Mouse (Mus musculus): Measurements from ENCODE around the gene Slc12a5. TPM values are rescaled to one million over a fixed set of nuclear protein-coding genes. Genes with fewer than 3 reads are reported as not detected.

The Slc12a5 gene
- polyA plus RNA-seq, 1 experiment from 2014 or later, result 1.3 TPM

DNA sequence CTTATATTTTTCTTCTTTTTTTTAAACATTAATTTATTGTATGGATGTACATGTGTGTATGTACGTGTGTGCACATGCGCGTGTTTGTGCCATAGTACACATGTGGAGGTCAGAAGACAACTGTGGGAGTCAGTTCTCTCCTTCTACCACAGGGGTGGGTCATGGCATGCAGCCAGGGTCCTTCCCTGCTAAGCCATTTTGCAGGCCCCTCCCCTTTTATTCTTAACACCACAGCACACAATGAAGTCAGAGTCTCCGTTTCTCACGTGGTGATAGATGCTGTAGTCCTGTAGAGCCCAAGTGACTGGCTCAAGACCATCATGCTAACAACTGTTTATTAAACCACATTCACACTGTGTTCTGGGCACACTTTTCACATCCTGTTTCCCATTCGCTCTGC lies 25.4 kb downstream of the Slc12a5 start:
- 71% methylated on average over 6 of the region's 6 CpGs for WGBS
- Histone ChIP-seq H3K4me1 (replicated peaks) (no peaks in the 10 kb centered on the region), H3K27me3 (replicated peaks) (peaks cover 23% of the 10 kb centered on the region), H3K36me3 (no peaks in the 10 kb centered on the region), H3K9me3 (replicated peaks) (no peaks in the 10 kb centered on the region), H3K27ac (ENCODE audit: poor library complexity, severe bottlenecking) (no peak overlapping the region), H3K4me3 (no peak overlapping the region), H3K9ac (no peak overlapping the region), H3K4me2 (no peak overlapping the region)
- ATAC-seq (ENCODE audit: insufficient number of reproducible peaks, low FRiP score), result 0 out of 2 replicates have a peak, but pooled peaks have one; percentile 22

DNA sequence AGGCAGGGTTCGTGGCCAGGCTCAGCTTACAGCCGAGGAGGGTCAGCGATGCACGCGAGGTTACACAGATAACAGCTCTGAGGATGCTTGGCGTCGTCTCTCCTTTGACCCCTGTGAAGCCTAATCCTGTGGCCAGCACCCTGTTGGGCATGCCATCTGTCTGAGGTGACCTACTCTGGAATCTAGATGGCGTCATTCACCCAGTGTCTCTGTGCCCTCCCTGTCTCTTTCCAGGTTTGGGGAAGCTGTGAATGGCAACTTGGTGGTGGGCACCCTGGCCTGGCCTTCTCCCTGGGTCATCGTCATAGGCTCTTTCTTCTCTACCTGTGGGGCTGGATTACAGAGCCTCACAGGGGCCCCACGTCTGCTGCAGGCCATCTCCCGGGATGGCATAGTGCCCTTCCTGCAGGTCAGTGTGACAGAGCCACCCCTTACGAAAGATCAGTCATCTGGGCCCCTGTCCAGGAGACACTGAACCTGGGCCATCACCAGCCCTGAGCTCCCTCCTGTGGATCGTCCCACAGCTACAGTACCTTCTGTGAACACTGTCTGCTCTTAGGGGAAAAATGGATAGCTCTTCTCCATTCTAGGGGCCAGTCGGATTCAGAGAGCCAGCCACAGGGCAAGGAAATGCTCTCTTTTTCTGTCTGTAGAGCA lies 25.9 kb downstream of the Slc12a5 start:
- no peak for ATAC-seq (ENCODE audit: insufficient number of reproducible peaks, low FRiP score)
- Histone ChIP-seq H3K4me3 (no peak overlapping the region), H3K27me3 (replicated peaks) (peaks cover 28% of the 10 kb centered on the region), H3K36me3 (no peaks in the 10 kb centered on the region), H3K9me3 (replicated peaks) (no peaks in the 10 kb centered on the region), H3K9ac (no peak overlapping the region), H3K27ac (ENCODE audit: poor library complexity, severe bottlenecking) (no peak overlapping the region), H3K4me1 (replicated peaks) (no peaks in the 10 kb centered on the region), H3K4me2 (no peak overlapping the region)
- WGBS, result 56% methylated on average over 14 of the region's 14 CpGs

GRCm38 (mm10) chr2:164988777-164989176 lies 28.2 kb downstream of the Slc12a5 start:
- no peak overlapping the region for H3K9ac ChIP-seq
- no peak for ATAC-seq (ENCODE audit: insufficient number of reproducible peaks, low FRiP score)
- no peak overlapping the region for H3K4me3 ChIP-seq
- no peaks in the 10 kb centered on the region for H3K36me3 ChIP-seq
- WGBS, result 60% methylated on average over 13 of the region's 13 CpGs
- H3K27me3 ChIP-seq (replicated peaks), result peaks cover 45% of the 10 kb centered on the region
- H3K4me2 ChIP-seq, result no peak overlapping the region
- no peak overlapping the region for H3K27ac ChIP-seq (ENCODE audit: poor library complexity, severe bottlenecking)
- no peaks in the 10 kb centered on the region for H3K4me1 ChIP-seq (replicated peaks)
- H3K9me3 ChIP-seq (replicated peaks), result no peaks in the 10 kb centered on the region

DNA sequence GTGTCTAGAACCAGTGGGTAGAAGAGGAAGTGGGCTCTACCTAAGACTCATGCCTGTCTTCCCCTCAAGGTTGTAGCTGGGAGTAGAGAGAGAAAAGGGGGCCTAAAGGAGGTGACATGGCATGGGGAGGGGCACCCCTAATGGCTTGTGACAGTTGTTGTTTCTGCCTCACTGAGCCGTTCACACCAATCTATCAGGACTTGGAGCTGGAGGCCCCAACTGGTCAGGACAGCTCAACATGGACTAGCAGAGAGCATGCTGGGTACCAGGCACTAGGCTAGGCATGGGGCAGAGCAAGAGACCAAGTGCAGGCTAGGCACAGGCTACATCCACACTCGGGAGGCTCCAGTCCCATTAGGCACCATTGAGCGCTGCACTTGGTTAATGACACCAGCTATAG lies 30.5 kb downstream of the Slc12a5 start:
- Histone ChIP-seq H3K4me3 (no peak overlapping the region), H3K36me3 (no peaks in the 10 kb centered on the region), H3K27ac (ENCODE audit: poor library complexity, severe bottlenecking) (no peak overlapping the region), H3K9me3 (replicated peaks) (no peaks in the 10 kb centered on the region), H3K4me2 (no peak overlapping the region), H3K27me3 (replicated peaks) (peaks cover 67% of the 10 kb centered on the region), H3K9ac (no peak overlapping the region), H3K4me1 (replicated peaks) (no peaks in the 10 kb centered on the region)
- 76% methylated on average over 3 of the region's 3 CpGs for WGBS
- ATAC-seq (ENCODE audit: insufficient number of reproducible peaks, low FRiP score), result no peak

DNA sequence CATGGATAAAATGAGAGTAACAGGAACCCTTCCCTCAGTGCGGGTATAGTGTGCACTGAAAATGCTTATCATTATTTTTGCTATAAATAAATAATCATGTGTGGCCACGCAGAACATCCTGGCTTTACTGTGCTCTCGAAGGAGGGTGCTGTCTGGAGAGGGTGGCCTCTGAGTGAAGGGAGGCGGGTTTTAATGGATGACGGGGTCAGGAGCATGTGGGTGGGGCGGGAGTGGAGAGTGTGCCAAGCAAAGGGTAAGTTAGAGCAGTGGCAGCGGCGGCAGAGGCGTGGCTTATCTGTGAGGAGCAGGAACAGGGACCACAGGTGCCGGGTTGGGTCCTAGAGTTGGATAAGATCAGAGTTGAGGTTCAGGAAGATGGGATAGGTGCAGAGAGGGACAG lies 31.2 kb downstream of the Slc12a5 start:
- Histone ChIP-seq H3K9me3 (replicated peaks) (no peaks in the 10 kb centered on the region), H3K9ac (no peak overlapping the region), H3K4me2 (no peak overlapping the region), H3K27ac (ENCODE audit: poor library complexity, severe bottlenecking) (no peak overlapping the region), H3K36me3 (no peaks in the 10 kb centered on the region), H3K4me3 (no peak overlapping the region), H3K4me1 (replicated peaks) (peaks cover under 1% of the 10 kb centered on the region; the same call in 1 of the 2 replicates), H3K27me3 (replicated peaks) (peaks cover 68% of the 10 kb centered on the region)
- WGBS, result 38% methylated on average over 10 of the region's 10 CpGs
- ATAC-seq (ENCODE audit: insufficient number of reproducible peaks, low FRiP score), result no peak

DNA sequence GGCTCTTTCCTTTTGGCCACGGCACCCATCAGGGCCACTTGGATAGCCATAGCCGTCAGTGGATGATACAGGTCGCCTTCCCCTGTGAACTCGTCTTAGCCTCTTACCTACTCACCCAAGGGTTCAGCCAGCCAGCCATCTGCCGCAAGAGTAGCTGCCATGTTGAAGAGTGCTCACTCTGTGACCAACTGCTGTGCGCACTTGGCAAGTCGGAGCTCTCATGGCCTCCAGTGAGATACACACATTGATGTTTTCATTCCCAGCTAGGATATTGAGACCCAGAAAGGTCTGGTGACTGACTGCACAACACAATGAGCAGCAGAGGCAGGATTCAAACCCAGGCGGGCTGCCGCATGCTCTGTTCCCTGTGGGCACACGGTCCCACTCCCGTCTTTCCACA lies 33.6 kb downstream of the Slc12a5 start:
- no peak overlapping the region for H3K9ac ChIP-seq
- 85% methylated on average over 11 of the region's 11 CpGs for WGBS
- H3K27me3 ChIP-seq (replicated peaks), result peaks cover 92% of the 10 kb centered on the region
- no peak overlapping the region for H3K4me2 ChIP-seq
- H3K4me3 ChIP-seq, result no peak overlapping the region
- no peak for ATAC-seq (ENCODE audit: insufficient number of reproducible peaks, low FRiP score)
- peaks cover 6% of the 10 kb centered on the region; the same call in 1 of the 2 replicates for H3K36me3 ChIP-seq
- peaks cover 21% of the 10 kb centered on the region for H3K4me1 ChIP-seq (replicated peaks)
- H3K27ac ChIP-seq (ENCODE audit: poor library complexity, severe bottlenecking), result no peak overlapping the region
- no peaks in the 10 kb centered on the region for H3K9me3 ChIP-seq (replicated peaks)

DNA sequence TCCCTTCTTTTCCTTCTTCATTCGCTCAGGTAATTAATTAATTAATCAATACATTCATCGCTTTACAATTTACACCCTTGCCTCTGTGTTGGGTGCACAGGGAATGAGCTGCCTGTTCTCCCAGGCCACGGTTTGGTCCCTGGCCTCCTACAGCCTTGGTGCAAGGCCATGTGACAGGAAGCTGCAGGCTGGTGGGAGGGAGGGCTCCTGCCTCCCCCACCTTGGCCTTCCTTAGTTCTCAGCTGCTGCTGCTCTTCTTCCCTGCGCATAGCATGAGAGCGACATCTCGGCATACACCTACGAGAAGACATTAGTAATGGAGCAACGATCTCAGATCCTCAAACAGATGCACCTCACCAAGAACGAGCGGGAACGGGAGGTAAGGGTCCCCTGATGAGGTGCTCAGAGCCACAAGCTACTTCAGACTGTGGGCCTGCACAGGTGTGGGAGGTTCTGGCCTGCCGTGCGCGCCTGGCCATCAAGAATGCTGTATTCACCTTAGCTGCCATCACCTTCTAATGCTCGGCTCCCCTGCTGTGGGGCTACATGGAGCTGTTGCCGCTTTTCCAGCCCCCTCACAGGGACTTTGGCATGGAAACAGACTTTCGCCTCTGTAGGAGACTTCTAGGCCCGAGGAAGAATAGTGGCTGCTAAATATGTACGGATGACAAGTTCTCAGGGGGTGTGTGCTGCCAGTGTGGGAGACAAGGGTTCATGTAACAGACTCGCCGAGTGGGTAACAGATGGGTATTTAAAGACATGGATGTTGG lies 34.2 kb downstream of the Slc12a5 start:
- Histone ChIP-seq H3K9ac (no peak overlapping the region), H3K4me3 (no peak overlapping the region), H3K27me3 (replicated peaks) (peaks cover 95% of the 10 kb centered on the region), H3K27ac (ENCODE audit: poor library complexity, severe bottlenecking) (no peak overlapping the region), H3K9me3 (replicated peaks) (no peaks in the 10 kb centered on the region), H3K4me2 (no peak overlapping the region), H3K36me3 (peaks cover 11% of the 10 kb centered on the region), H3K4me1 (replicated peaks) (peaks cover 21% of the 10 kb centered on the region)
- ATAC-seq (ENCODE audit: insufficient number of reproducible peaks, low FRiP score), result no peak
- WGBS, result 47% methylated on average over 21 of the region's 21 CpGs

DNA sequence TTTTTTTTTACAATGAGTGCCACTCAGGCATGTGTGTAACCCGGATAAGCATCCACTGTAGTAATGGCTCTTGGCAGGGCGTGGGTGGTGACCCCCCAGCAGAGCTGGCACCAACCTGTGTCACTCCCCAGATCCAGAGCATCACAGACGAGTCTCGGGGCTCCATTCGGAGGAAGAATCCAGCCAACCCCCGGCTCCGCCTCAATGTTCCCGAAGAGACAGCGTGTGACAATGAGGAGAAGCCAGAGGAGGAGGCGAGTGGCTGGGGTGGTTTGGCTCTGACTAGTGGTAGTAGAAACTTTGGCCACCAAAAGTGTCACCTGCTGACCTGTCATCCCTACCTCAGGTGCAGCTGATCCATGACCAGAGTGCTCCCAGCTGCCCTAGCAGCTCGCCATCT lies 35.4 kb downstream of the Slc12a5 start:
- no peak overlapping the region for H3K4me2 ChIP-seq
- no peaks in the 10 kb centered on the region for H3K9me3 ChIP-seq (replicated peaks)
- no peak overlapping the region for H3K27ac ChIP-seq (ENCODE audit: poor library complexity, severe bottlenecking)
- peaks cover 22% of the 10 kb centered on the region for H3K36me3 ChIP-seq
- H3K4me1 ChIP-seq (replicated peaks), result peaks cover 21% of the 10 kb centered on the region
- no peak for ATAC-seq (ENCODE audit: insufficient number of reproducible peaks, low FRiP score)
- no peak overlapping the region for H3K9ac ChIP-seq
- no peak overlapping the region for H3K4me3 ChIP-seq
- H3K27me3 ChIP-seq (replicated peaks), result peaks cover 88% of the 10 kb centered on the region
- WGBS, result 68% methylated on average over 11 of the region's 11 CpGs

DNA sequence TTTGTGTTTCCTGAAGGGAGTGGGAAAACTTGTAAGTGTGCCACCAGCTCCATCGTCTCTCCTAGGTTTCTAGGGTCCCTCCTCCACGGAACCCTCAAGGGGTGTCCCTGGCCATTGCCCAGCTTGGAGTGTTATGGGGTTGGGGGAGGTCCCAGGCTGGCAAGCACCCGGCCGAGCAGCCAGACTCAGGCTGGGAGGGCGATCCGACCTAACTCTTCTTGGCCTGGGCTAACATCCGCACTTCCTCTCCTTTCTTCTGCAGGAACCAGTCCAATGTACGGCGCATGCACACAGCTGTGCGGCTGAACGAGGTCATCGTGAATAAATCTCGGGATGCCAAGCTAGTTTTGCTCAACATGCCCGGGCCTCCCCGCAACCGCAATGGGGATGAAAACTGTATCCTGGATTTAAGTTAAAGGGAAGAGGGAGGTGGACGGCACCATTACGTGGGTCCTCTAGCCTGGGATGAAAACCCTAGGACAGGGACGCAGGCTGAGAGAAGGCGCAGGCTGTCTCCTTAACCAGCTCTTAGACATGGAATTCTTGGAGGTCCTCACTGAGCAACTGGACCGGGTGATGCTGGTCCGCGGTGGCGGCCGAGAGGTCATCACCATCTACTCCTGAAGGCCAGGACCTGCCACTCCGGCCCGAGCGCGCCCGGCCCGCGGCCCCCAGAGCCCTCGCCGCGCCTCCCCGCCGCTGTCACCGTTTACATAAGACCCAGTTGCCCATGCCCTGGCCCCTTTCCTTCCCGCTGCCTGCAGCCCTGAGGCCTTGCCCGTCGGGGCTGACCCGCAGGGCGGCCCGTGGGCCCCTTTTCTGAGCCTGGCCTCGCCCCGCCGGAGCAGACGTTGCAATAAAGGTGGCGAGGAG lies 36.5 kb downstream of the Slc12a5 start:
- no peaks in the 10 kb centered on the region for H3K9me3 ChIP-seq (replicated peaks)
- ATAC-seq (ENCODE audit: insufficient number of reproducible peaks, low FRiP score), result no peak
- H3K9ac ChIP-seq, result peak overlapping the region; percentile 59
- H3K27ac ChIP-seq (ENCODE audit: poor library complexity, severe bottlenecking), result no peak overlapping the region
- 14% methylated on average over 49 of the region's 49 CpGs for WGBS
- H3K4me1 ChIP-seq (replicated peaks), result peaks cover 21% of the 10 kb centered on the region
- peak overlapping the region; percentile 80 for H3K4me2 ChIP-seq
- H3K36me3 ChIP-seq, result peaks cover 33% of the 10 kb centered on the region
- H3K4me3 ChIP-seq, result peak overlapping the region; percentile 48
- peaks cover 78% of the 10 kb centered on the region for H3K27me3 ChIP-seq (replicated peaks)

DNA sequence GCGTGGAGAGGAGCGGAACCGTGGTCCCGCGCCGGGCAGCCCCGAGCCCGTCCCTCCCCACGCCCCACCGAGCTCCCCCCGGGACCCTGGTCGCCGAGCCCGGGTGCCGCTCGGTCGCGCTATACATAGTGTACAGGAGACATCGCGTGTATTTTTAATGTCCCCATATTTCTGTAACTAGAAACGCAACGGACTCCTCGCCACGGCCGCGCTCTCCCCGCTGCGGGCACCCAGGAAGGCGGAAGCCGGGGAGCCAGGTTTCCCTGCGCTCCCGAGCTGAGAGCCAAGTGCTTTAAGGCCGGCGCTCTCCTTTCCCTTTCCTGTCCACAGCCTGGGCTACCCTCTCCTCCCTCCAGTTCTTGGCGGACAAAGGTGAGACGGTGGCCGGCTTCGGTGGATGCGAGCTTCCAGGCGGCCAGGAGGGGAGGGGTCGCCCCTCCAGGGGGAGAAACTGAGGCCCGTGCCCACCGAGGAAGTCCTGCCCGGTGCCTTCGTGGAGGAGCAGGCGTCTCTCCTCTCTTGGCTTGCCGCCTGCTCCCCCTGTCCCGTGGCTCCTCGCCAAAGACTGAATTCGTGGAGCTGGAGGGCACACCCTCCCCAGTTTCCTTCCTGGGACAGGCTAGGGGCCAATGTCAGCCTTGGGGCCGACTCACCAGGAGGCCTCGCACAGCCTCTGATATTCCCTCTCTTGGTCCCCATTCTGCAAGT lies 37.3 kb downstream of the Slc12a5 start:
- no peak for ATAC-seq (ENCODE audit: insufficient number of reproducible peaks, low FRiP score)
- H3K4me2 ChIP-seq, result peak overlapping the region; percentile 80
- peak overlapping the region; percentile 48 for H3K4me3 ChIP-seq
- no peak overlapping the region for H3K27ac ChIP-seq (ENCODE audit: poor library complexity, severe bottlenecking)
- H3K4me1 ChIP-seq (replicated peaks), result peaks cover 21% of the 10 kb centered on the region
- H3K9ac ChIP-seq, result peak overlapping the region; percentile 59
- WGBS, result 3% methylated on average over 46 of the region's 52 CpGs
- peaks cover 41% of the 10 kb centered on the region for H3K36me3 ChIP-seq
- peaks cover 70% of the 10 kb centered on the region for H3K27me3 ChIP-seq (replicated peaks)
- no peaks in the 10 kb centered on the region for H3K9me3 ChIP-seq (replicated peaks)
